Mouse (Mus musculus): ENCODE results near the gene Tdrkh. TPM values are rescaled to one million over a fixed set of nuclear protein-coding genes. Genes with fewer than 3 reads are reported as not detected.

Tdrkh gene
- polyA plus RNA-seq, 1 experiment: 24.2 TPM

DNA sequence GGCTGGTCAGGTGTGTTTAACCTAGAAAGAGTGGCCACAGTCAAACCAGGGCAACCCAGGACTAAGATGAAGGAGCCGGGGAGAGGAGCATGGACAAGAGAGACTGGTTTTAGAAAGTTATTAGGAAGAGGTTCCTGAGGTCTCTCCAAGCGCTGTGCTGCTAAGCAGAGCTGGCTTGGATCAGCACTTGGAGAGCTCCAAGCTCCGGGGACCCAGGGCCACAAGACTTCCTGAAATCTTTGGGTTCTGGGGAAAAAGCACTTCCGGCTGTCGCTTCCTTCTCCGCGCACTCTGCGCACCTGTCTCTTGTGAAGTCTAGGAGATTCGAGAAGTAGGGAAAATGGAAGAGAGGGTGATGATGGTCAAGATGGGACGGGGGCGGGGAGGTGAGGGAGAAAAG is 66.5 kb downstream of the Tdrkh start:
- TF ChIP-seq POLR2A (IDR thresholded peaks at IDR 0.05; ENCODE audit: borderline replicate concordance, extremely low read depth, insufficient read depth, insufficient read length, poor library complexity, severe bottlenecking) (no peak), CTCF (IDR thresholded peaks at IDR 0.05; ENCODE audit: borderline replicate concordance, extremely low read depth, insufficient read depth, insufficient read length) (no peak)
- DNase-seq (ENCODE audit: low read depth): no peak

DNA sequence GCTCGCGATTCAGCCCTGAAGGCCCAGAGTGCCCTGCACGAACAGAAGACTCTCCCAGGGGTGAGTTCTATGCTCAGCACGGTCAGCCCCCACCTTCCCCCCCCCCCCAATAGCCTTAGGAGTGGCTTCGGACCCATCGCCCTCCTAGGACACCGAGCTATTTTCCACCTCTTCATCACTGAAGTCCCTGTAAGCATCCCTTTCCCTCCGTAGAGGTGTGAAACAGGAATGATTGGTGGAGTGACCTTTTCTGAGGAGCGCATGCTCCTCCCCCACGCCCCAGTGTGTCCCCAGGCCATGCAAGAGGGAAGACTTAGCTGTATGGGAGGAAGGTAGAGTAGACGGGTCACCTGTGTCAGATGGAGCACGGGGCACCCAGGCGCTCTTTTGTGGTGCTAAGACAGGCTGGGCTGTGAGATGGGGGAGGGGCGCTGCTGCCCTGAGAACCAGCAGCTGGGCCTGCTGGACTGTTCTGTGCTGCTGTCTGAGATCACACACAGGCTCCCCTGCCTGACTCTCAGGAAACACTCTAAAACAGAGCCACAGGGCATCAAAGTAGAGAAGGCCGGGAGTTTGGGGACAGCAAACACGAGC is 67.3 kb downstream of the Tdrkh start, which contains the start of gene Riiad1:
TSS of gene Riiad1 (minus strand) at position 51 of the 594 bp plus-strand sequence.
- DNase-seq (ENCODE audit: low read depth): peak; percentile 57
- TF ChIP-seq POLR2A (IDR thresholded peaks at IDR 0.05; ENCODE audit: borderline replicate concordance, extremely low read depth, insufficient read depth, insufficient read length, poor library complexity, severe bottlenecking): no peak
- no peak for TF ChIP-seq CTCF (IDR thresholded peaks at IDR 0.05; ENCODE audit: borderline replicate concordance, extremely low read depth, insufficient read depth, insufficient read length)

DNA sequence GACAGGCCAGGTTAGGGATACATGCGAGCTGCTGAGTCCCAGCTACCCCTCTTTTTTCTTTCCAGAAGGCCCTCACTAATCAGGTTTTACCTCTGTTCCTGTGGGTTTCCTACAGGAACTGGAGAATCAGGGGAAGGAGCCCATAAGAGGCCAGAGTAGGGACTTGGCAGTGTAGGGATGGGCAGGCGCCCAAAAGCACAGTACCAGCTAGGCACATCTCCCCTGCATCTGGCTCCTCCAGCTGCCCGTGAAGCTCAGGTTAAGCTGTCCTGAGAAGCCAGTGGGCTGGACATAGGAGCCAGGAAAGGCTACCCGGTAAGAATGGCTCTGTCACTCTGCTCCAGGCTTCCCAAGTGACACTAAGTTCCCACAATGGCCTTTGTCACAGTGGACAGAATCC is 68.4 kb downstream of the Tdrkh start:
- no peak for DNase-seq (ENCODE audit: low read depth)
- TF ChIP-seq POLR2A (IDR thresholded peaks at IDR 0.05; ENCODE audit: borderline replicate concordance, extremely low read depth, insufficient read depth, insufficient read length, poor library complexity, severe bottlenecking) (no peak), CTCF (IDR thresholded peaks at IDR 0.05; ENCODE audit: borderline replicate concordance, extremely low read depth, insufficient read depth, insufficient read length) (no peak)

DNA sequence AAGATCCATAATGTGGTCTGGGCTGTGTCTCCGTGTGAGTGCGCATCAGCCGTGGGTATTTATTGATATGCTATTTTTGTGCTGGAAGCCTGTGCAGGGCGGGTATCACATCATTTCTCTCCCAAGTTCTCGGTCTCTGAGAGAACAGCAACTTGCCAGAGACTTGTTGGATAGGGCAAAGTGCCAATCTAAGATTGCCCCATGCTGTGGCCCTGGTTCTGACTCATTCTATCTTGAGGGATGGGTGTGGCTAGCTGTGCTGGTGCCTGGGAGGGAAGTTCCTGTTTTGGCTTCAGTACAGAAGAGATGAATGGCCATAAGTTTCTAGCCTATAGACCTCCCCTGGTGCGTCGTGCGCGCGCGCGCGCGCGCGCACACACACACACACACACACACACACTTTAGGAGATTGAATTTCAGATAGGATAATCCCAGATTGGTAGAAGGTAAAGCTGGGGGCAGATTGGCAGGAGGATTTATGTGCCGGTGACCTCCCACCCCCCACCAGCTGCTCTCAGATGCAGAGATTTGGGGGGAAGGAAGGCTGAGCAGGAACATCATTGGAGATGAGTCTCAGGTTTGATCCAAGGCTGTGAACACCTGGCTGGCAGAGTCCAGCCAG is 69.8 kb downstream of the Tdrkh start:
- DNase-seq (ENCODE audit: low read depth): no peak
- TF ChIP-seq CTCF (IDR thresholded peaks at IDR 0.05; ENCODE audit: borderline replicate concordance, extremely low read depth, insufficient read depth, insufficient read length): no peak
- TF ChIP-seq POLR2A (IDR thresholded peaks at IDR 0.05; ENCODE audit: borderline replicate concordance, extremely low read depth, insufficient read depth, insufficient read length, poor library complexity, severe bottlenecking): no peak

DNA sequence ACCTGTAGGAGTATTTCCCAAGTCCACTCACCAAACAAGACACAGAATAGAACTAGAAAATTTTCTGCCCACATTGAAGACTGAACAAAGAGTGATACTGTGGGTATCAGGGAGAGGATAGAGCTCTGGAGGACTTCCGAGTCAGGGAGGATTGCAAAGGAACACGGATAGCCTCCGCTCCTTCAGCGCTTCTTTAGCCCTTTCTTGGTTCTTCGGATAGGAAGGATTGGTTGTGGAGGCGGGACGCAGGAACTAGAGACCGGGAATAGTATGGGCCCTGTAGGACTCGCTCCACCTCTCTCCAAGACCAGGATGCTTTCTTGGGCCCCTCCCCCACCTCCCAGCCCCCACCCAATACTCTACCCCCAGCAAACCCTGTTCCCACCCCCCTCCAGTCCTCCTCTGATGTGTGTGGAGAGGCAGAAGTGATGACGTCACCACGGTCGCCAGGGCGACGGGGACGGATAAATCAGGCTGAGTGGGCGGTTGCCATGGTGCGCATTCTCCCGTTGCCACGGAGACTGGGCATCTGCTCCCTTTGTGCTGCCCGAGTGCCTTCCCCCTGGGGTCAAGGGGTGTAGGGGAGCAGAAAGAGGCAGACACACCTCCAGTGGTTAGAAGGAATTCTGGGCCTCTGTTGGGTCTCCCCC is 70.8 kb downstream of the Tdrkh start:
- TF ChIP-seq POLR2A (IDR thresholded peaks at IDR 0.05; ENCODE audit: borderline replicate concordance, extremely low read depth, insufficient read depth, insufficient read length, poor library complexity, severe bottlenecking) (no peak), CTCF (IDR thresholded peaks at IDR 0.05; ENCODE audit: borderline replicate concordance, extremely low read depth, insufficient read depth, insufficient read length) (no peak)
- DNase-seq (ENCODE audit: low read depth): peak; percentile 98

Other genes with a start within 250 kb of the Tdrkh start
- not detected in 2 replicates for gene Gm10696, start 235.1 kb upstream of the Tdrkh start, polyA plus RNA-seq (2012; rRNA removed)
- gene Gm5286, start 216.6 kb upstream of the Tdrkh start, polyA plus RNA-seq (2012; rRNA removed): not detected in 2 replicates
- gene Gm4778, start 149.2 kb upstream of the Tdrkh start, polyA plus RNA-seq (2012; rRNA removed): not detected in 2 replicates
- gene Them4, start 103.2 kb upstream of the Tdrkh start, polyA plus RNA-seq (2012; rRNA removed): 19.2 and 22.3 TPM in 2 replicates
- 0.26 and 1.4 TPM in 2 replicates for gene Them5, start 71.2 kb upstream of the Tdrkh start, polyA plus RNA-seq (2012; rRNA removed)
- gene C2cd4d, start 50.8 kb upstream of the Tdrkh start, polyA plus RNA-seq (2012; rRNA removed): 1.0 and 1.3 TPM in 2 replicates
- gene Rorc, start 40.5 kb upstream of the Tdrkh start, polyA plus RNA-seq (2012; rRNA removed): 0.97 and 1.5 TPM in 2 replicates
- gene Lingo4, start 14.8 kb upstream of the Tdrkh start, polyA plus RNA-seq (2012; rRNA removed): 0.55 and 0.70 TPM in 2 replicates
- 48.8 and 51.9 TPM in 2 replicates for gene Mrpl9, start 30.0 kb downstream of the Tdrkh start, polyA plus RNA-seq (2012; rRNA removed)
- gene Oaz3, start 30.6 kb downstream of the Tdrkh start, polyA plus RNA-seq (2012; rRNA removed): 0.16 and 0.57 TPM in 2 replicates
- 696 and 882 TPM in 2 replicates for gene Celf3, start 65.0 kb downstream of the Tdrkh start, polyA plus RNA-seq (2012; rRNA removed)
- 5.7 and 5.8 TPM in 2 replicates for gene Riiad1, start 67.1 kb downstream of the Tdrkh start, polyA plus RNA-seq (2012; rRNA removed)
- gene Snx27, start 169.4 kb downstream of the Tdrkh start, polyA plus RNA-seq (2012; rRNA removed): 34.0 and 45.1 TPM in 2 replicates
- not detected in 2 replicates for gene Gm10972, start 229.8 kb downstream of the Tdrkh start, polyA plus RNA-seq (2012; rRNA removed)
- 4.5 and 4.7 TPM in 2 replicates for gene Tuft1, start 245.6 kb downstream of the Tdrkh start, polyA plus RNA-seq (2012; rRNA removed)